In the genomic region with DNA sequence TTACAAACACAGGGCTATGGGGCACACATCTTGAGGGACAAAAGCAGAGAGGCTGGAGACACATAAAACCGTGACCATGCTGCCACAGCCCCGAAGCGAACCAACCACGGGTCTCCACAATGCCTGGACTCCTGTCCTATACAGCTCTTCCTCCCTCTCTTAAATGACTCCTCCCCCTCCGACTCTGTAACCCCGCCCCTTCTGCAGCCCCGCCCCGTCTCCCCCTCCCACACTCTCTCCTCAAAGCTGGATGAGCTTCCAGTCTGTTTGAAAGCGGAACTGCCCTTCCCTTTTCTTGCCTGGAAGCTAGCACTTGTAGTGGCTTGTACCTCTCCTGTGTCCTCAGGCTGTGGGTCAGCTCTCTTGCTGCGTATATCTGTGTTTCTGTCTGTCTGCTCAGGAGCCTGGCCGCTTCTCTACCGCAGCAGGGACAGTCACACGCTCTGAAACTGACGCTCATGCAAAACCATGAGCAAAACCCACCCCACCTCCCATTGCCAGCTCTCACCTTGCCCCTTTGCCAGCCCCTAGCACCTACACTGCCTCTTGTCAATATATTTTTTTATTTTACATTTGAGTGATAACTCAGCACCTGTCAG, we compare ENCODE assay signal across 9 mouse cellular contexts. TPM values are rescaled to one million over a fixed set of nuclear protein-coding genes. Genes with fewer than 3 reads are reported as not detected.
DNase-seq lines count a peak whose midpoint lies in the region; ATAC-seq and TF ChIP-seq lines count a peak whose summit lies in the region.
"Had no signal": no experiment of that assay in that cellular context is flagged by ENCODE, and none has a peak within 500 bp of the region (broad histone marks: within the 10 kb centered on the region; RNA-seq: fewer than 3 reads in every experiment).

No protein-coding gene starts in this region.

- no peaks in the 10 kb centered on the region for H3K36me3 ChIP-seq in kidney, adult 2 months (ENCODE audit: control insufficient read depth, insufficient read depth, low read length)
- H3K36me3 ChIP-seq in forebrain, embryonic 13.5 days (ENCODE audit: poor library complexity, severe bottlenecking), result no peaks in the 10 kb centered on the region
- no peaks in the 10 kb centered on the region for H3K36me3 ChIP-seq in liver, embryonic 14.5 days (replicated peaks; ENCODE audit: control insufficient read depth, insufficient read depth, low read depth)
- H3K36me3 ChIP-seq in stomach, embryonic 14.5 days (ENCODE audit: control insufficient read depth, insufficient read depth, low read length), result no peaks in the 10 kb centered on the region

- WGBS in kidney, adult 2 months, result 12% methylated on average over 14 of the region's 14 CpGs
- 14% methylated on average over 14 of the region's 14 CpGs for WGBS in forebrain, embryonic 13.5 days
- WGBS in liver, embryonic 14.5 days (ENCODE audit: insufficient replicate concordance), result 5% methylated on average over 14 of the region's 14 CpGs
- 8% methylated on average over 14 of the region's 14 CpGs for WGBS in stomach, embryonic 14.5 days

- H3K27ac ChIP-seq in kidney, adult 2 months (ENCODE audit: insufficient read depth, low read depth, low read length), result no peak overlapping the region
- no peak overlapping the region for H3K27ac ChIP-seq in forebrain, embryonic 13.5 days
- H3K27ac ChIP-seq in liver, embryonic 14.5 days, result no peak overlapping the region
- H3K27ac ChIP-seq in stomach, embryonic 14.5 days (ENCODE audit: low read length), result no peak overlapping the region

- no peak for TF ChIP-seq CTCF in kidney, adult 2 months (conservative IDR thresholded peaks at IDR 0.05; ENCODE audit: insufficient read depth, insufficient read length, low read depth, low read length)
- no peak for TF ChIP-seq CTCF in liver, embryonic 14.5 days (IDR thresholded peaks at IDR 0.05; ENCODE audit: low read depth)

- ATAC-seq in forebrain, embryonic 13.5 days, result no peak
- no peak for ATAC-seq in liver, embryonic 14.5 days (ENCODE audit: insufficient read depth)
- ATAC-seq in stomach, embryonic 14.5 days (ENCODE audit: insufficient number of reproducible peaks, insufficient read depth, low FRiP score, low read depth), result peak; percentile 38; the same call in 1 of the 2 replicates

- no peak for TF ChIP-seq POLR2A in kidney, adult 2 months (IDR thresholded peaks at IDR 0.05; ENCODE audit: low read depth, low read length)

- TF ChIP-seq EP300 in liver, embryonic 14.5 days (IDR thresholded peaks at IDR 0.05; ENCODE audit: low read depth), result no peak

- peak; percentile 47 for DNase-seq in kidney, postnatal 10 days
- no peak for DNase-seq in kidney, adult 2 months
- DNase-seq in liver, embryonic 14.5 days (ENCODE audit: low read depth in 3 of 3, low spot score in 3 of 3), result no peak
- DNase-seq in right cerebral cortex, adult 18-20 months, result no peak
- DNase-seq in layer of hippocampus, adult 9-10 months (ENCODE audit: low spot score), result no peak
- no peak for DNase-seq in right cerebral cortex, adult 2 months (ENCODE audit: low spot score in 2 of 2)
- DNase-seq: adrenal gland, adult 2 months had no signal

- H3K27me3 ChIP-seq in kidney, adult 2 months (replicated peaks; ENCODE audit: control insufficient read depth, insufficient read depth, low read length), result no peaks in the 10 kb centered on the region
- peaks cover 18% of the 10 kb centered on the region for H3K27me3 ChIP-seq in forebrain, embryonic 13.5 days
- H3K27me3 ChIP-seq in liver, embryonic 14.5 days (ENCODE audit: control insufficient read depth, insufficient read depth, low read length), result peaks cover 6% of the 10 kb centered on the region
- H3K27me3 ChIP-seq in stomach, embryonic 14.5 days (ENCODE audit: control insufficient read depth, insufficient read depth, low read length), result peaks cover 7% of the 10 kb centered on the region; the same call in 1 of the 2 replicates

- no peak overlapping the region for H3K9ac ChIP-seq in forebrain, embryonic 13.5 days
- no peak overlapping the region for H3K9ac ChIP-seq in liver, embryonic 14.5 days (replicated peaks)
- no peak overlapping the region for H3K9ac ChIP-seq in stomach, embryonic 14.5 days (replicated peaks; ENCODE audit: low read depth, low read length)

- peak overlapping the region; percentile 37 for H3K4me2 ChIP-seq in forebrain, embryonic 13.5 days
- H3K4me2 ChIP-seq in liver, embryonic 14.5 days (ENCODE audit: low read depth), result peak overlapping the region; percentile 20; the same call in 1 of the 2 replicates
- peak overlapping the region; percentile 32 for H3K4me2 ChIP-seq in stomach, embryonic 14.5 days (replicated peaks; ENCODE audit: low read depth, low read length)

- H3K4me1 ChIP-seq in kidney, adult 2 months (ENCODE audit: control insufficient read depth, insufficient read depth, low read length), result no peaks in the 10 kb centered on the region
- H3K4me1 ChIP-seq in forebrain, embryonic 13.5 days, result 0 out of 2 replicates have a peak, but pooled peaks cover 4% of the 10 kb centered on the region
- H3K4me1 ChIP-seq in liver, embryonic 14.5 days (replicated peaks; ENCODE audit: control insufficient read depth in 2 of 2, insufficient read depth in 2 of 2, low read length in 1 of 2), result peaks cover 0 to 2% of the 10 kb centered on the region in 2 experiments; a peak in 1 of 4 replicates
- H3K4me1 ChIP-seq in stomach, embryonic 14.5 days (ENCODE audit: control insufficient read depth, insufficient read depth, low read length), result no peaks in the 10 kb centered on the region

- H3K9me3 ChIP-seq in forebrain, embryonic 13.5 days (replicated peaks), result no peaks in the 10 kb centered on the region
- H3K9me3 ChIP-seq in liver, embryonic 14.5 days (ENCODE audit: control insufficient read depth, low read length), result no peaks in the 10 kb centered on the region
- no peaks in the 10 kb centered on the region for H3K9me3 ChIP-seq in stomach, embryonic 14.5 days (ENCODE audit: control insufficient read depth, low read depth, low read length)

- H3K4me3 ChIP-seq in kidney, adult 2 months (ENCODE audit: insufficient read depth, low read depth, low read length), result no peak overlapping the region
- H3K4me3 ChIP-seq in forebrain, embryonic 13.5 days, result no peak overlapping the region
- peak overlapping the region in 1 of 2 experiments; percentile 3; a peak in 1 of 4 replicates for H3K4me3 ChIP-seq in liver, embryonic 14.5 days (ENCODE audit: insufficient read depth in 1 of 2, low read depth in 2 of 2, low read length in 2 of 2)
- H3K4me3 ChIP-seq in stomach, embryonic 14.5 days (ENCODE audit: low read depth, low read length), result no peak overlapping the region

RNA-seq across cellular contexts. Expression of gene Obscn, which starts 5.7 kb away (rescaled TPM):
- polyA plus RNA-seq in kidney, adult 2 months (2012; rRNA removed), result 0.15 and 6.2 TPM in 2 replicates
- polyA plus RNA-seq in forebrain, embryonic 13.5 days (2015; fragmentation: Nextera tagmentation; extraction: Ambion mirVana), result 0.04 and 0.08 TPM in 2 replicates
- polyA plus RNA-seq in liver, embryonic 14.5 days (2012; rRNA removed), result 0.11 TPM in 2 replicates
- polyA plus RNA-seq in liver, embryonic 14.5 days (2014; fragmentation: Nextera tagmentation; extraction: Ambion mirVana), result 0.06 and 0.13 TPM in 2 replicates
- 0.69 and 0.75 TPM in 2 replicates for polyA plus RNA-seq in stomach, embryonic 14.5 days (2014; fragmentation: Nextera tagmentation; extraction: Ambion mirVana)

RNA-seq across cellular contexts. Expression of gene Iba57, which starts 21.7 kb away (rescaled TPM):
- polyA plus RNA-seq in kidney, adult 2 months (2012; rRNA removed), result 8.3 and 8.8 TPM in 2 replicates
- 6.8 and 7.5 TPM in 2 replicates for polyA plus RNA-seq in forebrain, embryonic 13.5 days (2015; fragmentation: Nextera tagmentation; extraction: Ambion mirVana)
- polyA plus RNA-seq in liver, embryonic 14.5 days (2012; rRNA removed), result 7.9 and 8.0 TPM in 2 replicates
- 4.4 and 4.7 TPM in 2 replicates for polyA plus RNA-seq in liver, embryonic 14.5 days (2014; fragmentation: Nextera tagmentation; extraction: Ambion mirVana)
- polyA plus RNA-seq in stomach, embryonic 14.5 days (2014; fragmentation: Nextera tagmentation; extraction: Ambion mirVana), result 1.8 and 2.6 TPM in 2 replicates

RNA-seq across cellular contexts. Expression of gene Gjc2, which starts 41.1 kb away (rescaled TPM):
- 1.4 and 1.8 TPM in 2 replicates for polyA plus RNA-seq in kidney, adult 2 months (2012; rRNA removed)
- not detected in 2 replicates for polyA plus RNA-seq in forebrain, embryonic 13.5 days (2015; fragmentation: Nextera tagmentation; extraction: Ambion mirVana)
- polyA plus RNA-seq in liver, embryonic 14.5 days (2012; rRNA removed), result 0.08 and 0.10 TPM in 2 replicates
- 0.13 TPM in 1 of 2 replicates, not detected in the other for polyA plus RNA-seq in liver, embryonic 14.5 days (2014; fragmentation: Nextera tagmentation; extraction: Ambion mirVana)
- 0.36 TPM in 1 of 2 replicates, not detected in the other for polyA plus RNA-seq in stomach, embryonic 14.5 days (2014; fragmentation: Nextera tagmentation; extraction: Ambion mirVana)

RNA-seq across cellular contexts. Expression of gene Guk1, which starts 50.1 kb away (rescaled TPM):
- polyA plus RNA-seq in kidney, adult 2 months (2012; rRNA removed), result 137 and 144 TPM in 2 replicates
- polyA plus RNA-seq in forebrain, embryonic 13.5 days (2015; fragmentation: Nextera tagmentation; extraction: Ambion mirVana), result 127 and 131 TPM in 2 replicates
- 40.2 and 41.1 TPM in 2 replicates for polyA plus RNA-seq in liver, embryonic 14.5 days (2012; rRNA removed)
- 64.2 and 70.5 TPM in 2 replicates for polyA plus RNA-seq in liver, embryonic 14.5 days (2014; fragmentation: Nextera tagmentation; extraction: Ambion mirVana)
- 124 and 130 TPM in 2 replicates for polyA plus RNA-seq in stomach, embryonic 14.5 days (2014; fragmentation: Nextera tagmentation; extraction: Ambion mirVana)
